Mouse (Mus musculus) cerebellum, adult 2 months (tissue): ENCODE measurements around the gene Usp20. TPM values are rescaled to one million over a fixed set of nuclear protein-coding genes. Genes with fewer than 3 reads are reported as not detected.

Experiments used
- DNase-seq, 2 experiments: peaks; one replicate each; pipeline ENCODE4 v3.0.0; 2021
- H3K27ac ChIP-seq: fragments of 200-500 bp; 2 replicates; pipeline ENCODE4 v1.5.1; 2012; ENCODE audit warnings: low read length, control low read depth, inconsistent platforms; ENCODE audit not compliant: insufficient read depth
- H3K27me3 ChIP-seq: fragments of 200-500 bp; 2 replicates; pipeline ENCODE4 v1.6.1; 2012; ENCODE audit warnings: inconsistent platforms, mild to moderate bottlenecking, low read length, moderate library complexity; ENCODE audit not compliant: control insufficient read depth, insufficient read depth
- H3K4me1 ChIP-seq: fragments of 200-500 bp; 2 replicates; pipeline ENCODE4 v1.6.1; 2011; ENCODE audit warnings: low read length; ENCODE audit not compliant: control insufficient read depth, insufficient read depth
- H3K4me3 ChIP-seq: fragments of 200-500 bp; replicated peaks from 2 replicates; pipeline ENCODE3; 2011; ENCODE audit warnings: mild to moderate bottlenecking, low read depth, low read length, control low read depth; ENCODE audit not compliant: insufficient read depth
- CTCF ChIP-seq: fragments of 200-500 bp; IDR thresholded peaks from 2 replicates; pipeline ENCODE4 v1.5.1; 2011; ENCODE audit warnings: low read depth, mild to moderate bottlenecking, control low read depth, low read length, moderate library complexity, borderline replicate concordance; ENCODE audit not compliant: insufficient read depth
- POLR2A ChIP-seq: fragments of 200-500 bp; IDR thresholded peaks from 2 replicates; pipeline ENCODE4 v1.6.1; 2011; ENCODE audit warnings: low read length, control low read depth, borderline replicate concordance; ENCODE audit not compliant: insufficient read depth
- WGBS: fragments of 180-500 bp; shearing (Covaris S2); methylation state at CpG from one replicate; pipeline ENCODE4 v1.1.7; 2018; 5-methylcytosine and 5-hydroxymethylcytosine counted together
- polyA plus RNA-seq: library from polyadenylated mRNA; depleted of rRNA; stranded (reverse); fragments of >200 nt; gene quantifications from 2 replicates; pipeline ENCODE4 v1.2.3, GENCODE M21; 2012

Gene Usp20
- polyA plus RNA-seq, 1 experiment, result 68.6 TPM

DNA sequence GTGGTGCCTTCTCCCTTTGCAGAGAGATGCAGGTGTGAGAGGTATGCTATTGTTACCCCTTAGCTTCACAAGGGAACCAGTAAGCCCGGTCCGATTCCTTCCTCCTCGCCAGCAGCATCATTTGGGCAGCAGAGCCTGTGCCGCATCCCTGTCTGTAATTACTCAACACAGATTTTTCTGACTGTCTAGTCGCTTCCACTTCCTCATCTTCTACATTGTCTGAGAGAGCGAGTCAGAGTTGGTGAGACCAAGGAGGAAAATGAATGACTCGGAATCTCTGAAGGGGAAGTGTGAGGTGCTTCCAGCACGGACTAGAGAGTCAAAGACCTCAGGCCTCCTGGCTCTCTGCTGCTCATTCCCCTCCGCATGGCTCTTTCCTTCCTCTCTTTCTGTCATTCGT, 70.4 kb downstream of the Usp20 start:
- no peaks in the 10 kb centered on the region for H3K27me3 ChIP-seq
- DNase-seq, result no peak
- peaks cover 4% of the 10 kb centered on the region; the same call in 1 of the 2 replicates for H3K4me1 ChIP-seq
- TF ChIP-seq POLR2A (no peak), CTCF (no peak)
- H3K27ac ChIP-seq, result no peak overlapping the region
- no peak overlapping the region for H3K4me3 ChIP-seq
- WGBS, result 93% methylated on average over 10 of the region's 10 CpGs

DNA sequence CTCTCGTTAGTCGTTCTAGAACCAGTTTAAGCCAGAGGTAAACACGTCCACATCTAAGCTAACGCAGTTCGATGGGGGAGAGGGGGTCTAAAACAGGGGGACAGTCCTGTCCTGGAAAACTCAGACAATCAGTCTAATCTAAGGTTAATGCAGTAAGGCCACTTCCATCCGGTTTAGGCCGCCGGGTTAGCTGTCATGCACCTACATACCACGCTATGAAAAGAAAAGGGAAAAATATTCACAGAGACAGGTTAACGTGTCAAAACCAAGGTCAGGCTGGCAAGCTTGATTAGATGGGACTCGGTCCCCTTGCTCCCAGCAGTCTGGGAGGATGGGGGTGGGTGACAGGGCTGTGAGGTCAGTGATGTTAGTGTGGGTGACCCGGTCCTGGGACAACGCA, 71.3 kb downstream of the Usp20 start:
- no peak overlapping the region for H3K4me3 ChIP-seq
- DNase-seq, result no peak
- no peak overlapping the region for H3K27ac ChIP-seq
- H3K4me1 ChIP-seq, result peaks cover 10% of the 10 kb centered on the region
- WGBS, result 93% methylated on average over 13 of the region's 13 CpGs
- TF ChIP-seq CTCF (no peak), POLR2A (no peak)
- no peaks in the 10 kb centered on the region for H3K27me3 ChIP-seq

DNA sequence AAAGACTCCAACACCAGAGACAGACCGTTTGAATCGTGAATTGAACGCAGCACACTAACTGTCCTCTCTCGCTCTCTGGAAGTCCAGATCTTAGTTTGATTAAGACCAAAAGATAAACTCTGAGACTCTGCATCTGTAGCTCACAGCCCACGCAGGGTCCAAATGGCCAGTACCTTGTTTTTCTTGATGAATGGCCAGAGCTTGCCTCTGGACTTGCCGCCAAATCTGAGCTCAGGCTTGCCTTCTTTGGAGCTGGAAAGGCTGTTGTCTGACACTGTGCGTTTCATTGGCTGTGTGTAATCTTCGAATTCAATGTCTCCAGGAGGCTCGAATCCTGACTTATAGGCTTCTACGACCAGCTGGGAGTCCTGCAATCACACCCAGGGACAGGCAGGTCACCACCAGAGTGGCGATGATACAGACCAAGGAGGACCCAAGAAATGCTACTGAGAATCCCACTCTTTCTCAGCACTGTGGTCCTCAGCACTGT, 71.8 kb downstream of the Usp20 start:
- TF ChIP-seq POLR2A, result no peak
- TF ChIP-seq CTCF, result no peak
- no peak overlapping the region for H3K4me3 ChIP-seq
- 86% methylated on average over 11 of the region's 11 CpGs for WGBS
- H3K27ac ChIP-seq, result 0 out of 2 replicates have a peak overlapping the region, but pooled peaks have one; percentile 5
- no peaks in the 10 kb centered on the region for H3K27me3 ChIP-seq
- peaks cover 14% of the 10 kb centered on the region for H3K4me1 ChIP-seq
- DNase-seq, result no peak

DNA sequence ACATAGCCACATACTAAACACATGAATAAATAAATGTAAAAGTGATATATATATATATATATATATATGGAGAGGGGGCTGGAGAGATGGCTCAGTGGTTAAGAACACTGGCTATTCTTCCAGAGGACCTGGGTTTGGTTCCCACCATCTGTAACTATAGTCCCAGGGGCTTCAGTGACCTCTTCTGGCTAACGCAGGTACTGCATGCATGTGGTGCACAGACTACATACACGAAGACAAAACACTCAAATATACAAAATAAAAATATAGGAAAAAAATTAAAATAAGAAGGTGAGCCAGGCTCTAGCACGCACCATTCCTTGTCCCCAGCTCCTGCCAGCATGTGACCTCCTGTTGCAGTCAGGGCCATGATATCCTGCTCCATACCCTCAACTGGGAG, 74.0 kb downstream of the Usp20 start:
- TF ChIP-seq CTCF (no peak; the same call in 1 of the 2 replicates), POLR2A (no peak)
- no peaks in the 10 kb centered on the region for H3K27me3 ChIP-seq
- peaks cover 29% of the 10 kb centered on the region for H3K4me1 ChIP-seq
- H3K27ac ChIP-seq, result no peak overlapping the region
- H3K4me3 ChIP-seq, result no peak overlapping the region
- no peak for DNase-seq
- 99% methylated on average over 3 of the region's 3 CpGs for WGBS

- no peak overlapping the region for H3K4me3 ChIP-seq
- H3K27ac ChIP-seq, result peak overlapping the region; percentile 88
- WGBS, result 37% methylated on average over 6 of the region's 6 CpGs
- peaks cover 38% of the 10 kb centered on the region for H3K4me1 ChIP-seq
- no peaks in the 10 kb centered on the region for H3K27me3 ChIP-seq
- no peak; the same call in 1 of the 2 replicates for TF ChIP-seq CTCF
- no peak for TF ChIP-seq POLR2A
- peak; percentile 82 to 87 for DNase-seq
Measured at GRCm38 (mm10) chr2:31057549-31058177, 75.6 kb downstream of the Usp20 start.

DNA sequence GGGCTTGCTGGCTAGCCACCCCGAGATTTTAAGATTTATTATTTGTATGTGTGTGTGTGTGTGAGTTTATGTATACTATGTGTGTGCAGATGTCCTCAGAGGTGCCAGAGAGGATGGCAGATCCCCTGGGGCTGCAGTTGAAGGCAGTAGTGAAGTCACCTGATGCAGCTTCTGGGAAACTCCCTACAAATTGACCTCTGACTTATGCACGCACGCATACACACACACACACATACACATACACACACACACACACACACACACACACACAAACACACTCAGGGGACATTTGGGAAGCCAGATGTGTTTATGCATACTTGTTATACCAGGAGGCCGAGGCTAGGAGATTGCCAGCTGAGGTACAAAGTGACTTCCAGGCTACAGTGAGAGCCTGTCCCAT, 76.4 kb downstream of the Usp20 start:
- TF ChIP-seq CTCF (no peak), POLR2A (no peak)
- Histone ChIP-seq H3K4me1 (peaks cover 42% of the 10 kb centered on the region), H3K27me3 (no peaks in the 10 kb centered on the region), H3K4me3 (no peak overlapping the region), H3K27ac (peak overlapping the region; percentile 88)
- 77% methylated on average over 4 of the region's 4 CpGs for WGBS
- no peak for DNase-seq

GRCm38 (mm10) chr2:31060271-31060670, 78.2 kb downstream of the Usp20 start:
- WGBS, result 63% methylated on average over 1 of the region's 1 CpGs
- peak overlapping the region; percentile 91 for H3K27ac ChIP-seq

GRCm38 (mm10) chr2:31060787-31061730, 79.0 kb downstream of the Usp20 start:
- Histone ChIP-seq H3K27me3 (no peaks in the 10 kb centered on the region), H3K27ac (peak overlapping the region; percentile 91), H3K4me3 (no peak overlapping the region), H3K4me1 (peaks cover 54% of the 10 kb centered on the region)
- TF ChIP-seq CTCF, result no peak
- no peak for TF ChIP-seq POLR2A
- WGBS, result 9% methylated on average over 28 of the region's 28 CpGs
- peak; percentile 93 to 98 for DNase-seq

More at GRCm38 (mm10) chr2:31060271-31060670, 78.2 kb downstream of the Usp20 start:
- no peak for DNase-seq
- TF ChIP-seq POLR2A (no peak), CTCF (no peak)
- H3K4me3 ChIP-seq, result no peak overlapping the region
- no peaks in the 10 kb centered on the region for H3K27me3 ChIP-seq
- H3K4me1 ChIP-seq, result peaks cover 48% of the 10 kb centered on the region
